Mouse (Mus musculus) right cerebral cortex, adult 18-20 months (tissue): ENCODE data around the gene Mroh8.
"Not testable (repeated sequence)": the region's sequence is repeated elsewhere in the genome, so short reads cannot be mapped to it uniquely, and the experiment has no call there.

Experiments used
- DNase-seq: peaks from one replicate; pipeline ENCODE4 v3.0.0; 2022; ENCODE audit warnings: mixed read lengths

Mroh8 gene

GRCm38 (mm10) chr2:157187223-157187622, 92.1 kb downstream of the Mroh8 start:
- peak; percentile 28 for DNase-seq

GRCm38 (mm10) chr2:157186504-157186903, 92.8 kb downstream of the Mroh8 start:
- no peak for DNase-seq

- DNase-seq, result no peak
These were observed 94.2 kb downstream of the Mroh8 start for GRCm38 (mm10) chr2:157185022-157185660.

GRCm38 (mm10) chr2:157178167-157178566, 101.2 kb downstream of the Mroh8 start:
- no peak for DNase-seq

- no peak for DNase-seq
These were observed 103.1 kb downstream of the Mroh8 start for GRCm38 (mm10) chr2:157176248-157176647.

GRCm38 (mm10) chr2:157174416-157174815, 104.9 kb downstream of the Mroh8 start:
- DNase-seq, result no peak

GRCm38 (mm10) chr2:157173555-157173954, 105.8 kb downstream of the Mroh8 start:
- no peak for DNase-seq

- no peak for DNase-seq
These were observed 106.4 kb downstream of the Mroh8 start for GRCm38 (mm10) chr2:157172984-157173383.

GRCm38 (mm10) chr2:157170626-157171025, 108.7 kb downstream of the Mroh8 start:
- no peak for DNase-seq

GRCm38 (mm10) chr2:157170166-157170565, 109.2 kb downstream of the Mroh8 start:
- DNase-seq, result peak; percentile 6

- DNase-seq, result peak; percentile 19
These were observed 112.8 kb downstream of the Mroh8 start for GRCm38 (mm10) chr2:157166371-157167080.

GRCm38 (mm10) chr2:157165312-157166224, 113.8 kb downstream of the Mroh8 start:
- not testable (repeated sequence) for DNase-seq

- DNase-seq, result no peak
These were observed 115.2 kb downstream of the Mroh8 start for GRCm38 (mm10) chr2:157164101-157164500.
